Mouse (Mus musculus) bone marrow, adult 2 months (tissue): ENCODE measurements around the gene Birc2. TPM values are rescaled to one million over a fixed set of nuclear protein-coding genes. Genes with fewer than 3 reads are reported as not detected.

Source experiments
- H3K27ac ChIP-seq: fragments of 200-500 bp; 2 replicates; pipeline ENCODE4 v1.5.1; 2012; ENCODE audit warnings: low read depth, mild to moderate bottlenecking, control low read depth, inconsistent platforms, low read length; ENCODE audit not compliant: control insufficient read depth, poor library complexity, insufficient read depth
- H3K4me1 ChIP-seq: fragments of 200-500 bp; 2 replicates; pipeline ENCODE4 v1.6.1; 2011; ENCODE audit warnings: low read length; ENCODE audit not compliant: control insufficient read depth, insufficient read depth
- H3K4me3 ChIP-seq: fragments of 200-500 bp; replicated peaks from 2 replicates; pipeline ENCODE3; 2011; ENCODE audit warnings: mild to moderate bottlenecking, low read depth, low read length, control low read depth; ENCODE audit not compliant: control insufficient read depth
- CTCF ChIP-seq: fragments of 200-500 bp; IDR thresholded peaks from 2 replicates; pipeline ENCODE4 v1.5.1; 2011; ENCODE audit warnings: low read length, control low read depth; ENCODE audit not compliant: control insufficient read depth, insufficient read depth
- POLR2A ChIP-seq: fragments of 200-500 bp; IDR thresholded peaks from 2 replicates; pipeline ENCODE4 v1.6.1; 2011; ENCODE audit warnings: low read depth, mild to moderate bottlenecking, control low read depth, low read length, borderline replicate concordance; ENCODE audit not compliant: control insufficient read depth
- WGBS: fragments of 180-500 bp; shearing (Covaris S2); methylation state at CpG from one replicate; pipeline ENCODE4 v1.1.7; 2018; 5-methylcytosine and 5-hydroxymethylcytosine counted together
- polyA plus RNA-seq: library from polyadenylated mRNA; stranded (reverse); fragments of >200 nt; gene quantifications from 2 replicates; pipeline ENCODE4 v1.2.4, GENCODE M21; 2011; ENCODE audit warnings: low replicate concordance; ENCODE audit not compliant: missing spikeins, insufficient read depth, insufficient read length

The Birc2 gene
- 25.9 and 41.1 TPM in 2 replicates for polyA plus RNA-seq

DNA sequence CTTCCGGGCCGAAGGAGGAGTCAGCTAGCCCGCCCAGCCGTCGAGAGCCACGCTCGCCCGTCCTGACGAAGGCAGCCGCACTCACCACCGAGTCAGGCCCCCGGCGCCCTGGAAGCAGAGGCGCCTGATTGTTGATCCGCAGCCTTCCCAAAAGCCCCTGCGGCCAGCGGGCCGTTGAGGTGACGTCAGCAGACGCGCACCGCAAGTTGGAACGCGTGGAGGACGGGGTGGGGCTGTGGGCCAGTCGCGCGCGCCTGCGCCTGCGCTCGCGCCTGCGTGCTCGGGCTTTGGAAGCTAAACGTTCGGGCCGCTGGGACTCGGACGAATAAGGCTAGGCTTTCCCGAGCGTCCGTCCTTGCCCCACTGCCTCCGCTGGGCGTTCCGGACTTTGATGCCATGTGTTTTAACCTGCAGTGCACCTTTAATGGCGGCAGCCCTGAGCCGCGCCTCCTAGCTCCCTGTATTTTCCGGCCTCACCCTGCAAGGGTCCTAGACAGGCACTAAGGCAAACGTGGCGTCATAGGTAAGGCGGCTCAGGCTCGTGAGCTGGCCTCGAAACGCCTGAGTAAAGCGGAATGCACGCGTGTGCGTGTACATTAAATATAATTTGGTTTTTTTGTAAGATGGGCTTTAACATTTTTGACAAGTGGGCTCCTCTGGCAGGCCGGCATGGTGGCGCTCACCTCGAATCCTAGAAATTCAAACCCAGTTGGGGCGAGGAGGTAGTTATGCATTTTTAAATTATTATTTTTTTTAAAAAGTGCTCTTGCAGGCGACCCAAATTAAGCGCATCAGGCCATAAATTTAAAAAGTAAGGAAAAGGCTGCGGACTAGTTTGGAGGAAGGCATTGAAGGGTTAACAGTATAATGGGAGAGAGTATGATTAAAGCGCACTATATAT lies at the start of gene Birc2:
Gene Birc2 (minus strand): TSS at position 160 of the 901 bp plus-strand sequence.
- peak within 1 kb of the TSS; percentile 97 for H3K27ac ChIP-seq
- H3K4me1 ChIP-seq = peaks cover 1% of the 10 kb centered on the region
- no peak for TF ChIP-seq CTCF
- peak; percentile 92 for TF ChIP-seq POLR2A
- under 1% methylated on average over 68 of the region's 68 CpGs for WGBS
- peak within 1 kb of the TSS; percentile 97 for H3K4me3 ChIP-seq

DNA sequence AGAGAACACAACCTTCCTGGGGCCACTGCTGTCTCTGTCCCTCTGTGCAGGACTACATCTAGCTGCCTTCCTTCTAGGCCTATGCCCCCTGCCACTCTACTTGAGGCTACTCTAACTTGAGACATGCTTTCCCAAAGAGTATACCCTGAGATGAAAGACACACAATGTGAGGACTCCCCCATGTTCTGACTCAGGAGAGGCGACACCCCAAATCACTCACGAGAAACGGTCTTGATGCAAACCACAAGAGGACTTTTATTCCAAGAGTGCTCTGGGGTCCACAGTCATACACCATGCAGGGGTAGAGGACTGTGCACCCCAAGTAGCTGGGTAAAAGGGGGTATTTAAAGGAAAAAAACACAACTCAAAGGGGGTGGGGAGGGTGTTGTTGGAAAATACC lies 47.5 kb upstream of the Birc2 start:
- WGBS = 90% methylated on average over 3 of the region's 3 CpGs
- Histone ChIP-seq H3K4me1 (no peaks in the 10 kb centered on the region; the same call in 1 of the 2 replicates), H3K4me3 (no peak overlapping the region), H3K27ac (no peak overlapping the region)
- no peak for TF ChIP-seq POLR2A
- TF ChIP-seq CTCF = no peak

DNA sequence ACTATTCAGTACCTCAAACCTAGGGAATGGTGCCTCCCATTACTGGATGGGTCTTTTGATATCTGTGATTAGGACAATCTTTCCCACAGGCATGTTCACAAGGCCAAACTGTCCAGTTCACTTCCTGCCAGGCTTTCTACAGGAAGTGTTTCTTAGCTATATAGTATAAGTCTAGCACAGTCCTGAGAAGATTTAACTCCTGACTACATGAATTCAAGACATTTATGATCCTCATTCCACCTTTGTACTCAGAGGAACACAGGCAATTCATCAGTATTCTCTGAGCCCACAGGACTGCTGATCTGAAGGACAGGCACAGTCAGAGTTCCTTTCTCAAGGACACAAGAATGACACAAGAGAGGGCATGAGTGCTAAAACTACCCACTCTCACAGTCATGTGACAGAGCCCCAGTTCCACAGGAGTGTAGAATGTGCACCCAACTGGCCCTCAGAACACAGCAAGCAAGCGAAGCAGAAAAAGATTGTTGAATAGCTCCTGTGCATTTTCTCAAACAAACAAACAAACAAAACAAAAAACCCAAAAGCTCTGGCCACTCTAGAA lies 45.5 kb upstream of the Birc2 start:
- H3K4me3 ChIP-seq = no peak overlapping the region
- H3K27ac ChIP-seq = no peak overlapping the region
- H3K4me1 ChIP-seq = no peaks in the 10 kb centered on the region; the same call in 1 of the 2 replicates
- WGBS = 90% methylated on average over 1 of the region's 1 CpGs
- TF ChIP-seq CTCF (no peak), POLR2A (no peak)

DNA sequence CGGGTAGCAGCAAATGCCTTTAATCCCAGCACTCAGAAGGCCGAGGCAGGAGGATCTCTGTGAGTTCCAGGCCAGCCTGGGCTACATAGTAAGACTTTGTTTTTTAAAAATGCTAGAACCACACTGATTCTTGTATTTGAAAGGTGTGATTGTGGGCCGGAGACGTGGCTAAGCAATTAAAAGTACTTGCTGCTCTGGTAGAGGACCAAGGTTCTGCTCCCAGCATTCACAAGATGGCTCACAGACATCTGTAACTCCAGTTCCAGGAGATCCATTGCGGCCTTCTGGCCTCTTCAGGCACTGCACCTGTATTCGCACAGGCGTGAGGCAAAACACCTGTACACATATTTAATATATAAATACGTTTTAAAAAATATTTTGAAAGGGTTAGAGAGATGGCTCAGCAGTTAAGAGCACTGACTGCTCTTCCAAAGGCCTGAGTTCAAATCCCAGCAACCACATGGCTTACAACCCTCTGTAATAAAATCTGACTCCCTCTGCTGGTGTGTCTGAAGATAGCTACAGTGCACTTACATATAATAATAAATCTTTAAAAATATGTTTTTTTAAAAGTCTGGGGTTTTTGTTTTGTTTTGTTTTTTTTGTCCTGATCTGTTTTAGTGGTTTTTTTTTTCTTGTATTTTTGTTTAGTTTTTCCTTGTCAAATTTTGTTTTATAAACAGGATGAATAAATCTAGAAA lies 36.8 kb upstream of the Birc2 start:
- H3K4me3 ChIP-seq = no peak overlapping the region
- TF ChIP-seq CTCF (no peak), POLR2A (no peak)
- WGBS = 78% methylated on average over 8 of the region's 8 CpGs

DNA sequence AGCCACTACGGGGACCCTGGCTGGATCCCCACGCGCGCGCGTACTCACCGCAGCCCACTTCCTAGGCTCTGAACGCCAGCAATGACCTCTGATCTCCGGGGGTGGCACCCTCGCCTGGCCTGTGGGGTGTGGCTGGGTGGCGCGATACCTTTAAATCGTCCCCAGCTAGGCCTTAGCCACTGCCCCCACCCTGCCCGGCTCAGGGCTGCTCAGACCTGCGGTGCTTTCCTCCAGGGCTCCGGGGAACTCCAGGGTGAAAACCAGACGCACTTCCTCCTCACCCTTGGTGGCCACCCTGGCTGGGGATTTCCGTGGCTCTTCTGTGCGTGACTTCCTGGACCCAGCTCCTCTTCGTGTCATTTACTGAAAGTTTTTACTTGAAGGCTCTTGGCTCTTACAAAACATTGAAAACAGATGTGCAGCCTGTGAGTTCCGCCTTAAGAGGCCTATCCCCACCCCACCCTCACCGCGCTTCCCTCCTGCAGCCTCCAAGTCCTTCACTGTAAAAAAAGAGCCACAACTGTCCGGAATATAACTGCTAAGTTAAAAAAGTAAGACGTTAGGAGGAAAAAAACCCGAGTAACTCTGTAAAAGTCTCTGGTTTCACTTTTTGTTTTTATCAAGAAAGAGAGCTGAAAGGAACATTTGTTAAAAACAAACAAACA lies 36.0 kb upstream of the Birc2 start, which contains the start of gene Birc3:
Gene Birc3 (minus strand): TSS at position 412 of the 665 bp plus-strand sequence.
- peak; percentile 7; the same call in 1 of the 2 replicates for TF ChIP-seq CTCF
- peak; percentile 82; the same call in 1 of the 2 replicates for TF ChIP-seq POLR2A
- H3K4me1 ChIP-seq = peaks cover 5% of the 10 kb centered on the region
- WGBS = under 1% methylated on average over 26 of the region's 26 CpGs
- peak within 1 kb of the TSS; percentile 92 for H3K27ac ChIP-seq
- H3K4me3 ChIP-seq = peak within 1 kb of the TSS; percentile 83

More for the DNA sequence above, 36.8 kb upstream of the Birc2 start:
- H3K27ac ChIP-seq = peak overlapping the region; percentile 92
- H3K4me1 ChIP-seq = peaks cover 5% of the 10 kb centered on the region

DNA sequence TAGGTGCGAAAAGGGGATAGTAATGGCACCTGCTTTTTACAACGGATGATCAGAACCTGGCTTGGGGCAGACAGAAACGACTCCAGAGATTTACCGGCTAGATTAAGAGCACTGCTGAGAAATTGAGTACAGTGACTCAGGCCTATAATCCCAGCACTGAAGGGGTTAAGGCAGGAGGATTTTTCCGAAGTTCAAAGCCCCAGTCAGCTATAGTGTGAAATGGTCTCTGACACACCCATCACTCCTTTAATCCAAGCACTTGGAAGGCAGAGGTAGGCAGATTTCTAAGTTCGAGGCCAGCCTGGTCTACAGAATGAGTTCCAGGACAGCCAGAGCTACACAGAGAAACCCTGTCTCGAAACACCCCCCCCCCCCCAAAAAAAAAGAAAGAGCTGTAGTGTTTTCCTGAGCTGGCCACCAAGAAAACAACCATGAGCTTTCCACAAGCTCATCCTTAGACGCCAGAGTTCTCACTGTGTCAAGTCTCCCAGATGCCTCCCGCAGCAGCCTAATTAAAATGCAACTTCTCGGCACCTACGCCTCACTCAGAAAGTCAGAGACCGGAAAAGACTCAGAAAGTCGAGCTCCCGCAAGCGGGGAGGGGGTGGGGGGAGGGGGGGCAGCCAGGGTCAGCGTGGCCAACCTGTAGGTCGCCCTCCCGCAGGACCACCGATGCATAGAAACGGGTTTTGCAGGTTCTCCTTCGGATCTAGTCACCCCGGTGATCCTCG lies 35.3 kb upstream of the Birc2 start:
- Histone ChIP-seq H3K4me3 (peak overlapping the region; percentile 83), H3K4me1 (peaks cover 7% of the 10 kb centered on the region), H3K27ac (peak overlapping the region; percentile 92)
- 8% methylated on average over 23 of the region's 23 CpGs for WGBS
- TF ChIP-seq CTCF = no peak
- no peak for TF ChIP-seq POLR2A
